Mouse (Mus musculus) myocyte (in vitro differentiated cells): Measurements from ENCODE around the gene Rasgrp4. TPM values are rescaled to one million over a fixed set of nuclear protein-coding genes. Genes with fewer than 3 reads are reported as not detected.

ENCODE experiments used
- H3K27me3 ChIP-seq: one replicate; pipeline ENCODE4 v1.6.1; 2011; ENCODE audit not compliant: control insufficient read depth, insufficient read depth, insufficient read length
- H3K36me3 ChIP-seq: one replicate; pipeline ENCODE4 v1.6.1; 2011; ENCODE audit not compliant: control insufficient read depth, insufficient read depth
- H3K4me2 ChIP-seq: one replicate; pipeline ENCODE4 v1.6.1; 2011; ENCODE audit warnings: low read depth, control low read depth
- H3K4me3 ChIP-seq: one replicate; pipeline ENCODE4 v1.5.1; 2011; ENCODE audit warnings: mild to moderate bottlenecking, control low read depth, moderate library complexity
- H3K79me2 ChIP-seq: one replicate; pipeline ENCODE4 v1.6.1; 2011; ENCODE audit not compliant: control insufficient read depth, insufficient read depth
- H3ac ChIP-seq: one replicate; pipeline ENCODE4 v1.6.1; 2011; ENCODE audit not compliant: control insufficient read depth, insufficient read length
- CEBPB ChIP-seq: IDR thresholded peaks from 2 replicates; pipeline ENCODE4 v1.6.1; 2011; ENCODE audit warnings: mild to moderate bottlenecking, moderate library complexity; ENCODE audit not compliant: poor library complexity, insufficient read depth, severe bottlenecking
- E2F4 ChIP-seq: IDR thresholded peaks from one replicate; pipeline ENCODE4 v1.6.1; 2011; ENCODE audit warnings: mild to moderate bottlenecking, control low read depth, moderate library complexity; ENCODE audit not compliant: insufficient read depth
- MAX ChIP-seq: IDR thresholded peaks from one replicate; pipeline ENCODE4 v1.6.1; 2011; ENCODE audit warnings: low read depth, mild to moderate bottlenecking, control low read depth
- MYOD1 ChIP-seq, 3 experiments: IDR thresholded peaks; one replicate each; pipeline ENCODE4 v1.6.1; 2011; ENCODE audit warnings: control low read depth in 2 of 3, low read depth in 2 of 3, mild to moderate bottlenecking in 2 of 3, moderate library complexity in 1 of 3; ENCODE audit not compliant: insufficient read length in 2 of 3, control insufficient read depth in 1 of 3
- MYOG ChIP-seq, 3 experiments: IDR thresholded peaks; one replicate each; pipeline ENCODE4 v1.6.1; 2011; ENCODE audit warnings: control low read depth in 2 of 3, low read depth in 2 of 3, mild to moderate bottlenecking in 2 of 3; ENCODE audit not compliant: insufficient read length in 2 of 3, control insufficient read depth in 1 of 3, insufficient read depth in 1 of 3
- POLR2A ChIP-seq: IDR thresholded peaks from one replicate; pipeline ENCODE4 v1.6.1; 2011; ENCODE audit warnings: low read depth, mild to moderate bottlenecking, control low read depth, moderate library complexity; ENCODE audit not compliant: insufficient read length
- POLR2AphosphoS2 ChIP-seq: IDR thresholded peaks from one replicate; pipeline ENCODE4 v1.6.1; 2011; ENCODE audit warnings: low read depth, control low read depth; ENCODE audit not compliant: insufficient read length
- REST ChIP-seq: IDR thresholded peaks from one replicate; pipeline ENCODE4 v1.6.1; 2011; ENCODE audit warnings: mild to moderate bottlenecking, control low read depth, moderate library complexity; ENCODE audit not compliant: insufficient read depth, insufficient read length
- SRF ChIP-seq: IDR thresholded peaks from one replicate; pipeline ENCODE4 v1.6.1; 2011; ENCODE audit warnings: low read depth; ENCODE audit not compliant: control insufficient read depth, insufficient read length
- TCF3 ChIP-seq: IDR thresholded peaks from one replicate; pipeline ENCODE4 v1.6.1; 2011; ENCODE audit warnings: low read depth, control low read depth; ENCODE audit not compliant: insufficient read length
- USF1 ChIP-seq: IDR thresholded peaks from one replicate; pipeline ENCODE4 v1.6.1; 2011; ENCODE audit warnings: low read depth, mild to moderate bottlenecking, control low read depth, moderate library complexity
- polyA plus RNA-seq: library from polyadenylated mRNA; unstranded; fragments of >200 nt; fragmentation: generic; extraction: Trizol; gene quantifications from one replicate; pipeline ENCODE4 v1.2.1, GENCODE M21; 2012; ENCODE audit warnings: missing spikeins

Gene Rasgrp4
- polyA plus RNA-seq, result 0.01 TPM

- no peaks in the 10 kb centered on the region for H3K36me3 ChIP-seq
- no peaks in the 10 kb centered on the region for H3K27me3 ChIP-seq
- H3K4me2 ChIP-seq, result no peak within 1 kb of the TSS
- H3K79me2 ChIP-seq, result no peaks in the 10 kb centered on the region
- H3K4me3 ChIP-seq, result no peak within 1 kb of the TSS
- TF ChIP-seq POLR2AphosphoS2, result no peak
- TF ChIP-seq TCF3, result no peak
- TF ChIP-seq USF1, result no peak
- no peak for TF ChIP-seq CEBPB
- TF ChIP-seq REST, result no peak
- no peak for TF ChIP-seq POLR2A
- TF ChIP-seq MYOG (IDR thresholded peaks at IDR 0.05; ENCODE audit: control insufficient read depth in 1 of 3, insufficient read depth in 1 of 3, insufficient read length in 2 of 3, low read depth in 2 of 3), result no peak
- no peak for TF ChIP-seq MAX
- H3ac ChIP-seq, result no peak within 1 kb of the TSS
Measured at GRCm38 (mm10) chr7:29134693-29135386, at the start of gene Rasgrp4. Gene Rasgrp4, plus strand, starts transcription at chr7:29134851.

- Histone ChIP-seq H3K4me3 (no peak overlapping the region), H3K4me2 (no peak overlapping the region), H3ac (no peak overlapping the region), H3K36me3 (peaks cover 14% of the 10 kb centered on the region), H3K79me2 (no peaks in the 10 kb centered on the region), H3K27me3 (no peaks in the 10 kb centered on the region)
- TF ChIP-seq POLR2AphosphoS2, result peak; percentile 25
- TF ChIP-seq MYOD1 (IDR thresholded peaks at IDR 0.05; ENCODE audit: control insufficient read depth in 1 of 3, insufficient read length in 2 of 3, low read depth in 2 of 3), result no peak
Measured at GRCm38 (mm10) chr7:29085981-29086380, 48.7 kb upstream of the Rasgrp4 start.

GRCm38 (mm10) chr7:29086902-29087301, 47.7 kb upstream of the Rasgrp4 start:
- TF ChIP-seq MAX (no peak), MYOG (IDR thresholded peaks at IDR 0.05; ENCODE audit: control insufficient read depth in 1 of 3, insufficient read depth in 1 of 3, insufficient read length in 2 of 3, low read depth in 2 of 3) (no peak)
- no peaks in the 10 kb centered on the region for H3K79me2 ChIP-seq
- H3K27me3 ChIP-seq, result no peaks in the 10 kb centered on the region
- H3ac ChIP-seq, result no peak overlapping the region
- no peak overlapping the region for H3K4me3 ChIP-seq
- H3K4me2 ChIP-seq, result no peak overlapping the region
- H3K36me3 ChIP-seq, result peaks cover 14% of the 10 kb centered on the region

- H3K79me2 ChIP-seq, result no peaks in the 10 kb centered on the region
- no peak overlapping the region for H3ac ChIP-seq
- H3K4me3 ChIP-seq, result no peak overlapping the region
- peaks cover 11% of the 10 kb centered on the region for H3K36me3 ChIP-seq
- TF ChIP-seq MYOD1 (IDR thresholded peaks at IDR 0.05; ENCODE audit: control insufficient read depth in 1 of 3, insufficient read length in 2 of 3, low read depth in 2 of 3) (no peak), REST (no peak), TCF3 (no peak), POLR2A (no peak), CEBPB (no peak), E2F4 (no peak), MAX (no peak)
- H3K27me3 ChIP-seq, result no peaks in the 10 kb centered on the region
- no peak overlapping the region for H3K4me2 ChIP-seq
Measured at GRCm38 (mm10) chr7:29088817-29089216, 45.8 kb upstream of the Rasgrp4 start.

- no peak overlapping the region for H3ac ChIP-seq
- no peak overlapping the region for H3K4me2 ChIP-seq
- H3K27me3 ChIP-seq, result no peaks in the 10 kb centered on the region
- no peaks in the 10 kb centered on the region for H3K79me2 ChIP-seq
- peaks cover 5% of the 10 kb centered on the region for H3K36me3 ChIP-seq
- no peak overlapping the region for H3K4me3 ChIP-seq
- TF ChIP-seq MYOG (IDR thresholded peaks at IDR 0.05; ENCODE audit: control insufficient read depth in 1 of 3, insufficient read depth in 1 of 3, insufficient read length in 2 of 3, low read depth in 2 of 3) (no peak), POLR2AphosphoS2 (peak; percentile 41)
Measured at GRCm38 (mm10) chr7:29097131-29097530, 37.5 kb upstream of the Rasgrp4 start.

- H3K4me2 ChIP-seq, result no peak overlapping the region
- no peaks in the 10 kb centered on the region for H3K79me2 ChIP-seq
- H3K4me3 ChIP-seq, result no peak overlapping the region
- H3K27me3 ChIP-seq, result no peaks in the 10 kb centered on the region
- TF ChIP-seq USF1 (no peak), SRF (no peak), REST (no peak), CEBPB (no peak)
- peaks cover 15% of the 10 kb centered on the region for H3K36me3 ChIP-seq
- no peak overlapping the region for H3ac ChIP-seq
Measured at GRCm38 (mm10) chr7:29101286-29102017, 33.2 kb upstream of the Rasgrp4 start.
